Mouse (Mus musculus) frontal cortex, postnatal 25 days (tissue): Measurements from ENCODE around the gene Ak5.
"Not testable (repeated sequence)": the region's sequence is repeated elsewhere in the genome, so short reads cannot be mapped to it uniquely, and the experiment has no call there.

ENCODE experiments used
- DNase-seq, 2 experiments: peaks; one replicate each; pipeline ENCODE4 v3.0.0; 2022; ENCODE audit warnings: low spot score in 2 of 2

Gene Ak5

DNA sequence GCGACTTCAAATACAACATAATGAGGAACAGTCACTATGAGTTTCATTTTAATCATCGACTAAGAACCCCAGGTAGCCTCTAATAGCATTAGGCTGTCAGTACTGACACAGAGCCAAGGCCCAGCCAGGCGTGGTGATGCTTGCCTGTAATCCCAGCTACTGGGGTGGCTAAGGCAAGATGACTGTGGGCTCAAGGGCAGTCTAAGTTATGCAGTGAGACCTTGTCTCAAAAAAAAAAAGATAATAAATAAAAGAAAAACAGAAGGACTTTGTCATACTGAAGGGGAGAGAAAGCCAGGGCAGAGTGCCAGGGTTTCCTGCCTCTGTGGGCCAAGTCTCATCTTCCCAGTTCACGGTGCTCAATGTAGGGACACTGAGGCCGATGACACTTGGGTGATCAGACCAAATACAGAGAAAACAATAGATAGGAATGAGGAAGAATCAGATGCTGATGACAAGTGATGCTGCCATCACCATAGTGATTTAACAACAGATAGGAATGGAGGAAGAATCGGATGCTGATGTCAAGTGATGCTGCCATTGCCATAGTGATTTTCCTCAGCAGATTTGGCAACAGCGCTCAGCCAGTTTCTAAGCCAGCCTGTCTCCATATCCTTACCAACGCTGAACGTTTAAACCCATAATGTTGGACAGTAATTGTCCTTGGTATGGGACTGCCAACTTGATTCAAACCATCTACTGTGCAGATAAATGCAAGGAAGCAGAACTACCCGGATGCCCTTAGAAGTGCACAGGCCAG is 42.9 kb downstream of the Ak5 start:
- no peak for DNase-seq

DNA sequence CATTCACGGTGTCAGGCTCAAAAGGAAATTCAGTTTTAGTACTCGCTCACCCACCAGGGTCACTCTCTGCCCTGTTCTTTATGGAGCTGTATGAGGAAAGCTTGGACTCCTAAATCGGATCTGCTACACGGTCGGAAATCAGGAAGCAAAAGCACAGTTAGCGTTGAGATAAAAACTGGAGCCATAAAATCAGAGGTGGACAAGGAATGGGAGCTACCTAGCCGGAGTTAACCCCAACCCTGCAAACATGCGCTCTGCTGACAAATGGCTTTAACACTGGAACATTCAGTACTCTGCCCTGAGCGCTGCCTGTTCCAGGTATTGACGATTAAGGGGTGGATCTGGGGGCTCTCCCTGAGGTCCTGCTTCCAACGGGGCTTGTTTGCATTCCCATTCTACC is 47.6 kb downstream of the Ak5 start:
- no peak for DNase-seq

DNA sequence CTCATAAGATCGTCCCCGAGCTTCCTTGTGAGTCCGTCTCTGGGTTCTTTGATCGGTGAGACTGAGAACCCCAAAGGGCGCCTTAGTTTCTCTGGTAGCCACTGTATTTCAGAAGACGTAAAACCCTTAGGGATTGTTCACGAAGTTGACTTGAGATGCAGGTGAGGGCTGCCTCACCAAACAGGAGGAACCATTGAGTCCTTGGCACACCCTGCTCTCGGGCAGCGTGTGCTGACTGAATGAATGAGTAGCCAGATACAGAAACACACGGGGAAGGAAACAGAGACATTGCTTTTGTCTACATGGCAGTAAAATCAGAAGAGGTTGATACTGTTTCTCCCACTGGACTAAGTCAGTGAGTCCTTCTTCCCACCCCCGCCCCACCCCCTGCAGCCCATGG is 48.1 kb downstream of the Ak5 start:
- no peak for DNase-seq

DNA sequence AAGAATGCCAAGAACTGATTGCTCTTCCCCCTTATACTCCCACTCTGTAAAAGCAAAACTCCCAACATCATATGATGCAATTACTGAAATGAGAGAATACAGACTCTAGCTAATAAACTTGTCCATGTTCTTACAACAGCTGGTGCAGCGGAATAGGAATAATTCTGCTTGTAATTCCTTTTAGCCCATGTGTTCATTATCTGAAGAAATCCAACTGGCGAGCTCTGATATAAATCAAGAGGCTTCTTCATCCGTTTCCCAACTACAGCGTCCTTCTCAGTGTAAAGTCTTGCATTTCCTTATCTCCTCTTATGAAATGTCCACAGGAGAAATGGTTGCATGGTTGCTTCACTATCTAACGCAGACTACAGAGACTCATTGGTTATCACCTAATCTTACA is 59.1 kb downstream of the Ak5 start:
- DNase-seq: no peak

DNA sequence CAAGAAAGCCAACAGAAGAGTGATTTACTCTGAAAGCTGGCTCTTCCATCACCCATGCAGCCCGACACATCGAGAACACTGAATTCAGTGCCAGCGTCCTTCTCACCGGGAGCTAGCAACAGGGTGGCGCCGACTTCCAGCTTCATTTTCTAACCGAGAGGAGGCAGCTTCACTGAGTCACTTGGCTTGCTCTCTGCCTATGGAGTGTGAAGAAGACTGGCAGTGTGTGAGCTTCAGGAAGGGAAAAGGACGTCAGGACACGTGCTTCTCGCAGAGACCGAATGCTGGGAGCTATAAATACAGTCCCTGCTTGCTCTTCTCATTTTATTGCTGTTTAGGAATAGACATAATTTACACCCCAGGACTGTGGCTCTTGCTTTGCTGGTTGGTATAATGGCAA is 62.3 kb downstream of the Ak5 start:
- peak; percentile 31 to 52 for DNase-seq

DNA sequence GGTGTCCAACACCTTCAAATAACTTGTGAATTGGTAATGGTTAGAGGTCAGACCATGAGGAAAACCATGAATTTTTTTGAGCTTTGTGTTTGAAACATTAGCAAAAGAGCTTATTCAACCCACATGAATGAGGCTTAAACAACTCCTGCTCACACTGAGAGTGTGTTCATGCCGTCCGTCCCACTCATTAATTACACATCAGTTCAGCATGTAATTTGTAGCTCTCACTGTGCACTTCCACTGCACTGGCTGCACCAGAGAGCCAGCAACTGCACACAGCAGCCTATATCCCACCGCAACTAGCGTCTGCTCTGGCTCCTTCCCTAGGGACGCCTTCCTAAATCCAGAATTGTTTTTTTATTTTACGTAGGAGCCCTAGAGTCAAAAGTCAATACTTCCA is 68.5 kb downstream of the Ak5 start:
- no peak for DNase-seq

DNA sequence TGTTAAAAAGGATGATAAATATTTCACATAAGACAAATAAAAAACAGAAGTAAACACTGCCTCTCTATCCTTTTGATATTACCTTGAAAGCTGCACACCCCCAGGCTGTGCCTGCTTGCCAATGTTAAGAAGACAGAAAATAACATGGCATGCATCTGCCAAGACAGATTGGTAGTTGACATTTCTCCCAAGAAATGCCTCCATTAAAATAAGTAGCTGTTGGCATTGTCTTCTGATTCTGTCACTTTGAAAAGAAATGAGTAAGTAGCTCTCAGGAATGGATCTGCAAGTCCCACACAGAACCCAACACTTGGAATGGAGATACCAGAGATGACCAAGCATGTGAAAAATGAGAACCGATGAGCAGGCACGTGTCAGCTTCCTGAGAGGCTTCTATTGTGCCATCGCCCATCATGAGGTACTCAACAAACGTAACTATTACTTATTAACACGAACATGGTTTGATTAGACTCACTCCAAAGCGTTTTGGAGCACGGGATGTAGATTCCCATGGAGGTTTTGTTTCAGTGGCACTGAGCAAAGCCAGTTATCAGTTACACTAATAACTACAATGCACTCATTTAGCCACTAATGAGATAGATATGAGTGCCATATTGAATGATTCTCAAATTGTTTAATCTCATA is 71.6 kb downstream of the Ak5 start:
- DNase-seq: no peak

DNA sequence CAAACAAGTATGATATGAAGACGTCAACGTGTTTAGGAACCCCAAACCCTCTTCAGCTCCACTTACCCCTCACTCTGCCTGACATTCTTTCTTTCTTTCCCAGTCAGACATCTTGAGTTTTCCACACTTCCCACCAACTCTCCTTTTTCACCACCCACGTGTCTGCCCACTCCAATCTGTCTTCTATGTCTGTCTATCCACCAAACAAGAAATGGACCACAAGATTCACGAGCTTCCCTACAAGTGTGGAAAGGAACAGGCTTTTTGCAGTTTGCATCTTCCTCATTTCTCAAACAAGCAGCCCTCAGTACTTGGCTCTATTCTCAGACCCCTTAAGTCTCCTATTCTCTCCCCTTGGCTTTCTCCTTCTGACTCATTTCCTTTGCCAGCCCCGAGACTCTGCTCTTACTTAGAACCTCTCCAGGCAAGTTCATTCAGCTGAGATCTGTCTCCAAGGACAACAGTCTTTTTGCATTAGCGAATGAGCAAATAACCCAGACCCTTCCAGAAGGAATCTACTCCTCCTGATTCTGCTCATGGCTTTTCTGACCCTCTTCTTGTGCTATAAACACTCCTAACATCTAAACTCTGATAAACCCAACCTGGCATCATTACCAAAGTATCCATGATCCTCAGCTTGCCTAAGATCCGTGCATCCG is 75.3 kb downstream of the Ak5 start:
- no peak for DNase-seq

DNA sequence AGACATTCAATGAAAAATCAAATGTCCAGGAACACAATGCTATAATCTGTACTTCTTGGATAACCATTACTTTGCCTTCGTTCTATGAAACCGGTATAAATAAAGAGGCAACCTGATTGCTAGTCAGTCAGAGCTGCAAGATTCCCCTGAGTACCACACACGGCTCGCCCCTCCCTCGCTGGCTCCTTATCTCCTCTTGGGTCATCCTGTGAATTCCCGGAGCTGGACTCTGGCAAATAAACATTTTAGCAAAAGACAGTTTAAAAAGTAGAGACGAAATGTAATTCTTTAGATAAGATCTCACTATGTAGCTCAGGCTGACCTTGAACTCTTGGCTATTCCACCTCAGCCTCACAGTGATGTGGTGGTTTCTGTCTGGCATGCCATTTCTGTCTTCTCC is 77.7 kb downstream of the Ak5 start:
- no peak for DNase-seq

DNA sequence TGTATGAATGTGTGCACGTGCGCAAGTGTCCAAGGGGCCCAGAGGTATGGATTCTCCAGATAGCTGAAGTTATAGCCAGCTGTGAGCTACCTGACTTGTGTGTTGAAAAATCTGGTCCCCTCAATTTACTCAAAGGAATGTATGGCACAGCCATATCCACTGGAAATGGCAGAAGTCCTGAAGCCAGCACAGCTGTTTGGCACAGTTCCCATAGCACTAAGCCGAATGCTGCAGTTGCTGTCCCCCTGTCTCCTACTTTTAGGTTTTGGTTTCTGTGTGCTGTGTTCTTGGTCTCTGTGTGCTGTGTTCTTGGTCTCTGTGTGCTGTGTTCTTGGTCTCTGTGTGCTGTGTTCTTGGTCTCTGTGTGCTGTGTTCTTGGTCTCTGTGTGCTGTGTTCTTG is 79.1 kb downstream of the Ak5 start:
- not testable (repeated sequence) for DNase-seq

DNA sequence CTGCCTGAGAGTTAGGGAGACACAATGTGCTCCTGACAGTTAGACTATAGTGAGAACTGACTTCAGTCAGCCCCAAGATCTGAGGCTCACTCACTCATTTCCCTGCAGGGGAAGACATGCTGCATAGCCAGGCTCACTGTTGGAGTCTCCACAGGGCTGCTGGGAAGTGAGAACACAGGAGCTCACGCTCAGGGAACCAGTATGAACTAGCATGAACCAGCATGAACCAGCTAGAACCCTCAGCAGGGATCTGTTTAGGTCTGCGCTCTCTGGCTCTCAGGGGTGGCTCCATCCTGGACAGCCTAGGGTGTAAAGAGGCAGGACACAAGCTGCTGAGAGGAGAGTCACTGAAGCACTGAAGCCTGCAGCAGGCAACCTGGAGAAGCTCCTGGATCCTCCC is 81.2 kb downstream of the Ak5 start:
- DNase-seq: no peak

DNA sequence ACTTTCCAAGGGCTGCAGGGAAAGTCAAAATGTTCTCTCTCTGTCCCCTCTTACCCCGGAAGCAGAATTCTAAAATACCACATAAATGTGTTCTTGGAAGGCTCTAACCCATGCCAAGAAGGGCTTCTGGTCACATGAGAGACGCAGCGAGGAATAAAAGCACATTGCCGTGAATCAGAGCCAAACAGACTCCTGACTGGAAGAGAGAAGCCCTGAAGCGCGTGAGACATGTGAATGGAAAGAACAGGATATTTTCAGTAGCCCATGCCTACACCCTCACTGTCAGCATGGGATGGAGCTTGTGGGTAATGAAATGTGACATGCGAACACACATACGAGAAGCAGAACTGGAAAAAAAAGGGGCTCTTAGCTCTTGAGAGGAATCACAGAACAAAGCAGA is 82.0 kb downstream of the Ak5 start:
- DNase-seq: no peak

DNA sequence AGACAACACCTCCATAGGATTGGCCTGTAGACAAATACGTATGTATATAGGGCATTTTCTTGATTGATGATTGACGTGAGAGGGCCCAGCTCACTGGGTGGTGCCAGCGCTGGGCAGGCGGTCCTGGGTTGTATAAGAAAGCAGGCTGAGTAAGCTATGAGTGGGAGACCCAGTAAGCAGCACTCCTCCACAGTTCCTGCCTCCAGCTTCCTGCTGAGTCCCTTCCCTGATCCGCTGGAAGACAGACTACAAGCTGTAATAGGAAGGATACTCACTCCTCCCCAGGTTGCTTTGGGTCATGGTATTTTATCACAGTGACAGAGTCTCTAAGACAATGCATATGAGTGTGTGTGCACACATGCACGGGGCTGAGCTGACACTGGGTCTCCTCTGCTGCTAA is 82.6 kb downstream of the Ak5 start:
- no peak for DNase-seq

DNA sequence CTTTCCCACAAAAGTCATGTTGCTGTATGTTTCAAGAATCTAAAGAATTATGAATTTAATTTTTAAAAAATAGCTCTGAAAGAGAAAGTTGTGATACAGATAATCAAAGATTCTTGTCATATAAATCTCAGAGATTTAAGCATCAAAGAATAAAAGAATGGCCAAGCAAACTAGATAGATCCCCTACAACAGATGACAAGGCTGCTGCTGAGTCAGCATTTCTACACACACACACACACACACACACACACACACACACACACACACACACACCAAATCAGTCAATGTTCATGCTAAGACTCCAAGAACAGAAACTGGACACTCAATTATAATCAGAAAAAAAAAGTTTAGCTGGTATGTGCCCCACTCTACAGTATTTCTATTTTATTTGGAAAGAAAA is 85.1 kb downstream of the Ak5 start:
- DNase-seq: no peak

DNA sequence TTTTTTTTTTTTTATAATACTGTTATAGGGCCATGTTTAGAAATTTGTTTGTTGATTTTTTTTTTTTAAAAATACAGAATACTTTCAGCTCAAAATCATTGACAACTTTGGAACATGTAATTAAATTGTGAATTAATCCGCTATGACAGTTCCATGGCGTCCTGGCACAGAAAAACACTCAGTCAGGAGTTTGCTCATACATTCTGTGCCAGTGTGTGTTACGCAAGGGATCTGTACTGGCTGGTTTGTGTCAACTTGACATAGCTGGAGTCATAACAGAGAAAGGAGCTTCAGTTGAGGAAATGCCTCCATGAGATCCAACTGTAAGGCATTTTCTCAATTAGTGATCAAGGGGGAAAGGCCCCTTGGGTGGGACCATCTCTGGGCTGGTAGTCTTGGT is 86.3 kb downstream of the Ak5 start:
- DNase-seq: not testable (repeated sequence)

DNA sequence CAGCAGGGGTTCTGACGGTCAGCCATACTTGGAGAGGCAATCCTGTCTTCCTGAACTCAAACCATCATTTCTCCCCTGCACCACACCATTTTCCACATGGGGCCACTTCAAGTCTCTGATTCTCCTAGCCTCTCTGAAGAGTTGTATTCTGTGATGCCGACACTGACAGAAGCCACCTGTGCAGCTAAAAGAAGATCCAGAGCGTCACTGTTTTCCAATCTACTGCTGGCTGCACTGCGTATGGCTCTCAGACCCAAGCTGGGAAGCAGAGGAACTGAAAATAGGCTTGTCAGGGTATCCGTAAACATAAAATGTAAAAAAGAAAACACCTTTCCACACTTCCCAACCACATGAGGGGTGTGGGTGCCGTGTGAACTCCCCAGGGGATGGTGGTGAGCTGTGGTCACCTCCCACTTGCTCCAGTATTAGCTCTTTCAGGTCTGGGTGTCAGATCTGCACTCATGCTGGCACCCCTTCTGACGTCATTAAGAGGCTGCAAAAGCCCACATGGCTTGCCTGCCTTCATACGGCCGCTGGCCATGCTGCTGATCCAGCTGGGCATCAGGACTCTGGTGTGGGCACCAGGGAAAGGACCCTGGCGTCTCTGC is 88.1 kb downstream of the Ak5 start:
- DNase-seq: no peak

DNA sequence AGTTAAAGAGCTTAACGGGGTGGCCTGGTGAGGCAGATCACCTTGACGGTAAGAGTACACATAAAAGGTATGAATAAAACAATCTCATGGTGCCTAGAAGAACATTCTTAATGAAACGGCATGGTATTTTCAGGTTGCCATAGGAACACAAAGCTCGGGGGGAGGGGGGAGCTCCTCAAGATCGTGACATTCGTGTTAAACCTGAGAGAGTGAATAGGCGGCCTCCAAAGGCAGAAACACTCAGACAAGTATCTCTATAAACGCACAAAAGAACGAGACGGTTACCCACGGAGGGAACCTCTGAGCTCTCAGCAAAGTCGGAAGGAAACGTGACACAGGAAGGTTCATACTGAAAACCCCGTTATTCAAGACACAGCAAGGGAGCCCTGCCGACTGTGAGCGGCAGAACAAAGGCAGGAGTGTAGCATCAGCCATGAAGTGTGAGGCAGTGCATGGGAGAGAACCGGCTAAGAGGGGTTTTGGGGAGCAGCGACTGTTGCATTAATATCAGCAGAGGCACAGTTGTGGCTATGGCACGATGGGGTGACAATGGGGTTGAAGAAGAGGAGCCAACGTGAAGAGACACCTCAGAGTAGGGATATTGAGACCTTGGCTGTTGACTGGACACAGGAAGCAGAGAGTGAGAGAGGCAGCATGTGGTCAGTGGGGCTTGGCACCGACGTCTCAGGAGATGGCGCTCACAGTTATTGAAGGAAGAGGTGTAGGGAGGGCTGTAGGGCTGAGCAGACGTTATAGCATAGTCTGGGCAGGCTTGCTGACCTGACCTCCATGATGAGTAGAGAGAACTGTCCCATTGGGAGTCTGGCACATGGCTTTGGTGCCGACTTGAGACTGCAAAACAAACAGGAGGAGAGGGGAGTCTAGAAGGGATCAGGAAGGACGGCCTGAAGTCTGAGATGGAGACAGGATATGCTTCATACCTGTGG is 89.6 kb downstream of the Ak5 start:
- DNase-seq: no peak

DNA sequence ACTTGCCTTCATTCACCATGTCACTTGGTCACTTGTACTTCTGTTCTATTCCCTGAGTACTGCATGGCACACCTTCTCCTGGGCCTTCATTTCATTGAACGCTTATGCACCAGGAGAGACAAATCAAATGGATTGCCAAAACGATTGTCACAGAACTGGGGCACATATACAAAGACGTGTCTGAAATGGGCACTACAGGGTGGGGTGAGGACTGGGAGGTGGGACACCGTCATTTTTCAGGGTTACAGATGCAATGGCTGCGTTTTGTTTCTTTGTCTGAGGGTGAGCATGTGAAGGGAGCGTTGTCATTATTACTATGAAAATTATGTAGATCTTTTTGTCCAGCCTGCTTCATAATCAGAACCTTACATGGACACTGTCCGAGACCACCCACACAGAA is 90.4 kb downstream of the Ak5 start:
- DNase-seq: no peak

DNA sequence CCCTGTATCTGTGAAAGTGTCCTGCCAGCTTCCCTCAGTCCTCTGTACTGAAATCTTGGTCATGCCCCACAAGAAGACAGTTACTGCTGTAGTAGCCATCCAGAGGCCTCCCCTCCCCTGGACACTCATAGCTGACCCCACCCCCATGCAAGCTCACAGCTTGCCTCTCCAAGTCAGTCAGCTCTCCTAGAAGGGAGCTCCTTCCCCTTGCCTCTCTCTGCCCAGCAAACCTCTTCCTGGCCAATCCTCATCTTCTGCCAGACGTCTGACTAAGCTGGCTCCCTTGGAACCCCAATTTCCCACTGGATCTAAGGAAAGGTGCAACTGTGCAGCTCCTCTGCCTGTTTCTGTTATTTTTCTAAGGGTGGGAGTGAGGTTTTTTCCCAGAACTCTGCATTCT is 90.9 kb downstream of the Ak5 start:
- DNase-seq: no peak

DNA sequence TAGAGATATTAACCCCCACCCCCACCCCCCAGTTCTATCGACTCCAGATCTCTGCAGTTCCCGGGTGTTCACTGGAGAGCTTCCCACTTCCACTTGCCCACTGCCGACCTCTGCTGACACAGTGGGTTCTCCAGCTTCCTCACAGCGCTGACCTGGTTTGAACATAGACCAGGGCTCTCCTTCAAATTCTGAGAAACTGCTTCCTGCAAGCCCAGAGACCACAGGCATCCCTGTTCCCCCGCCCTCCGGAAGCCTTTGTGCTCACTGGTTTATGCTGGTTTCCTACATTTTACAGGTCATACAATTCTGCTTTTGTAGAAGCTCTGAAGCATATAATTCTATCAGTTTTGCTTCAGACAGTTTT is 98.9 kb downstream of the Ak5 start:
- DNase-seq: no peak

DNA sequence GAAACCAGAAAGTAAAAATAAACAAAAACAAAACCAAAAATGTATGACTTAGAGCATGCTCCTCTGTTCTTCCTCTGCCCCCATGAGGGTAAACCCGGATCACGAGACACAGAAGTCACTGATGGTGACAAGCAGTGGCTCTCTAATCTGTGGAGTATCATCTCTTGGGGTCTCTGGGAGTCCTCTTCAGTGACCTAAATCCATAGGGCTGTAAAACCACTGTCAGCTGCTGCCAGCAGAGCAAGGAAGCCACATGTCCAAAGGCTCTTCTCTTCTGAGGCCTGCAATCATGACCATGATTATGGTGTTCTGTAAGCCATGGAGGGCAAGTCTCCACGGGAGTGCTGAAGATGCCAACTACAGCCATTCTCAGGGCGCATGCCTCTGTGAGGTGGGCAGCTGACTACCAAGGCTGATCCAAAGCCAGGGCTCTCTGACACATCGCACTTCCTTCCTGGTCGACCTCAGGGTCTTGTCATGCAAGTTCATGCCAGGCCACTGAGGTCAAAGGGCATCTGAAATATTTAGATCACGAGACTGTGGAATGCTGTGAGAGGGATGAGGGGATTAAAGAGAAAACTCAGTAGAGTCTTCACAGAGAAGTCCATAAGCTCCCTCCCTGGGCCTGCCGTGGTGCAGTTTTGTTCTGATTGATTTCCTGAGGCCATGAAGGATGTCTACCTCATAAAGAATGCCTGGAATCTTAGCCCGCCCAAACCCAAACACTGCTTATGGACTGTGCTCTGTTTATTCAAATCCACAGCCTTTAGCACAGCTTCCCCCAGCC is 99.5 kb downstream of the Ak5 start:
- DNase-seq: no peak
